Mouse (Mus musculus) G1E (cell line): ENCODE results near the gene Degs1. TPM values are rescaled to one million over a fixed set of nuclear protein-coding genes. Genes with fewer than 3 reads are reported as not detected.

ENCODE experiments used
- ATAC-seq: 2 replicates; pipeline ENCODE4 v1.8.0; 2016; ENCODE audit warnings: mild to moderate bottlenecking; ENCODE audit not compliant: insufficient number of reproducible peaks, poor library complexity, low FRiP score, severe bottlenecking; ENCODE audit errors: extremely low read depth
- DNase-seq: peaks from one replicate; pipeline ENCODE4 v3.0.0; 2012; ENCODE audit warnings: low spot score
- H3K27me3 ChIP-seq: 2 replicates; pipeline ENCODE4 v1.6.1; 2012; ENCODE audit warnings: mild to moderate bottlenecking, low read length, inconsistent platforms; ENCODE audit not compliant: insufficient read depth
- H3K36me3 ChIP-seq: replicated peaks from 2 replicates; pipeline ENCODE3; 2012; ENCODE audit warnings: mild to moderate bottlenecking, inconsistent platforms
- H3K4me1 ChIP-seq: 2 replicates; pipeline ENCODE4 v1.6.1; 2012; ENCODE audit warnings: low read depth, low read length, inconsistent platforms, mixed read lengths; ENCODE audit not compliant: insufficient read depth
- H3K4me3 ChIP-seq: 2 replicates; pipeline ENCODE4 v1.5.1; 2012; ENCODE audit warnings: low read depth, mild to moderate bottlenecking, inconsistent platforms, low read length, moderate library complexity, mixed read lengths
- H3K9me3 ChIP-seq: replicated peaks from 2 replicates; pipeline ENCODE4 v1.6.1; 2012; ENCODE audit warnings: inconsistent platforms
- CTCF ChIP-seq: IDR thresholded peaks from 2 replicates; pipeline ENCODE4 v1.5.1; 2012; ENCODE audit warnings: low read depth, low read length, inconsistent platforms, mixed read lengths
- GATA1 ChIP-seq: IDR thresholded peaks from 2 replicates; pipeline ENCODE4 v1.6.1; 2012; ENCODE audit warnings: borderline replicate concordance, low read length, inconsistent platforms, mixed read lengths
- GATA2 ChIP-seq: IDR thresholded peaks from 2 replicates; pipeline ENCODE4 v1.6.1; 2012; ENCODE audit warnings: low read depth, low read length, inconsistent platforms, borderline replicate concordance
- POLR2AphosphoS5 ChIP-seq: IDR thresholded peaks from 2 replicates; pipeline ENCODE4 v1.6.1; 2012; ENCODE audit warnings: low read depth, low read length, inconsistent platforms; ENCODE audit not compliant: insufficient replicate concordance
- TAL1 ChIP-seq: conservative IDR thresholded peaks from 2 replicates; pipeline ENCODE4 v1.6.1; 2012; ENCODE audit warnings: low read depth, low read length, inconsistent platforms, mixed read lengths
- polyA plus RNA-seq: library from polyadenylated mRNA; stranded (reverse); fragments of >175 nt; gene quantifications from 2 replicates; pipeline ENCODE4 v1.2.3, GENCODE M21; 2012
- total RNA-seq, 2 experiments: library from RNA; stranded (forward) in 1 of 2; stranded (reverse) in 1 of 2; fragments of 200-1000 nt in 1 of 2; fragments of >200 nt in 1 of 2; fragmentation: Nextera tagmentation in 1 of 2; gene quantifications; 2 replicates each; pipeline ENCODE4 v1.2.3; 2014 to 2017

Degs1 gene
- total and polyA plus RNA-seq, 3 experiments = 21.3 to 75.6 (median 59.1) TPM

DNA sequence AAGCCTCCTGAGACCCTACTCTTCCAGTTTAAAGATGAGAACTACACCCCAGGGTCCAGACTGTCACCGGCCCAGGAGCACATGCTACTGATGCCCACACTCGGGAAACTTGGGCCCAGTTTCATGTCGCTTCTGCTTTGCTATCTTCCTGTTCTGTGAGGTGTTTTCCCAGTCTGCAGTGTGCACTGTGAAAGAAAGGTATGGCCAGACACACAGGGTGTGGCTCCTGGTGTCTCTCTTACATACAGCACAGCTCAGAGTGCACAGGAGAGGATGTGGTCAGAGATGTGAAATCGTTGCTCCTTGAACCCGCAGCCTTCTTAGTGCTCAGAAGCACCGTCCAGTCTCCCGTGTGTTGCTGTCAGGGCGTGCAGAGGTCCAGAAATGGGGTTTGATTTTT lies 28.0 kb downstream of the Degs1 start:
- ATAC-seq (no peak), DNase-seq (no peak)
- TF ChIP-seq TAL1 (no peak), GATA2 (no peak), CTCF (no peak), POLR2AphosphoS5 (no peak), GATA1 (no peak)
- H3K4me3 ChIP-seq = no peak overlapping the region
- H3K27me3 ChIP-seq = no peaks in the 10 kb centered on the region
- no peaks in the 10 kb centered on the region for H3K9me3 ChIP-seq
- H3K36me3 ChIP-seq = no peaks in the 10 kb centered on the region
- H3K4me1 ChIP-seq = no peaks in the 10 kb centered on the region

DNA sequence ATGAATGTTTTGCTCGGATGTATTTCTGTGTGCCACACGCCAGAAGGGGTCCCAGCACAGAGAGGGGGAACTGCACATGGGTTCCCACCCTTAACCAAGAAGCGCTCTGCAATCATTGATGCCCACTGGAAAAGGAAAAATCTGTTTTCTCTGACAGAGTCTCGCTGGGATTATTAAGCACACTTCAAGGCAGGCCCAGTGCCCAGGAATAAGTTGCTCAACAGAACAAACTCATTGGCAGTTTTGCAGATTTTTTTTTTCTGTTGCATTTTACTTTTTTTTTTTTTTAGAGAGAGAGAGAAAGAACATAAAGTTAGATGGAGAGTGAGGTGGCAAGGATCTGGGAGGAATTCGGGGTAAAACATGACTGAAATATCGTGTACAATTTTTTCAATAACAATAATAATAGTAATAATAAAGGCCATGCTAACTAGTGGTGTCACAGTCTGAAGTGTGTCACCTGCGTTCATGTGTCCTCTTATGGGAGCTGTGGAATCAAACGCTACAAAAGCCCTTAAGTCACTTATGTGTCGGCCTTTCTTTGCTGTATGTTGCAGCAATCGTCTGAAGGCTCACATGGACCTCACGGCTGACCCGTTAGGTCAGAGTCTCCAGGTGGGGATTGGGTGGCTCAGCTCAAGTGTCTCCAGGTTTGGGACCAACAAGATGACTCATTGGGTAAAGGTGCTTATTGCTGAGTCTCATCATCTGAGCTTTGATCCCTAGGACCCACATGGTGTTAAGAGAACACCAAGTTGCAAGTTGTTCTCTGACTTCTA lies 28.7 kb downstream of the Degs1 start:
- Histone ChIP-seq H3K4me1 (no peaks in the 10 kb centered on the region), H3K4me3 (no peak overlapping the region), H3K36me3 (no peaks in the 10 kb centered on the region), H3K27me3 (no peaks in the 10 kb centered on the region), H3K9me3 (no peaks in the 10 kb centered on the region)
- TF ChIP-seq GATA1 = no peak
- TF ChIP-seq POLR2AphosphoS5 = no peak
- TF ChIP-seq TAL1 = no peak
- no peak for TF ChIP-seq CTCF
- no peak for TF ChIP-seq GATA2
- ATAC-seq (no peak), DNase-seq (no peak)

DNA sequence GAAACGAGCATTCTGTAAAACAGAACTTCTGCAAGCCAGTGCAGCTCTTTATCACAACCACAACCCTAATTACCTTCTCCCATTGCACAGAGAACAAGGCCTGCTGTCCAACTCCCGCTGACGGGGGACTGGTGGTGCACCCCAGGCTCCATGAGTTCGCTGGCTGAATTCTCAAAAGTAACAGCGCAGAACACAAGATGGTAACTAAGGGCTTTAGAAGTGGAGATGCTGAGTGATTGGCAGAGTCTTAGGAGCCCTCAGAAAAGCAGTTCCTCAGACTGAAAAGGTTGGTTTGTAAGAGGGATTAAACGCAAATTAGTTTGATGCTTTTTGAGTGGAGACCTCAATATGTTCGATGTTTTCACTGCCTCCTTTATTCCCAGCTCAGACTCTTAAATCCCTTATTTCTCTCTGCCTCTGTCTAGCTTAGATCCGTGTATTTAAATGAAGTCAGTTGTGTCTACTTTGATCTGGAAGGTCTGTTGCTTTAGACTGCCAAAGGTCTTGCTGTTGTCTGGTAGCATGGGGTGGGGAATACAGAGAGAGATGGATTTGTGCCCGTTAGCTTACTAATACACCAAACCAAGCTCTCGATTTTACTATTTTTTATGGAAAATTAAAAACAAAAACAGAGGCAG lies 30.0 kb downstream of the Degs1 start:
- no peak for TF ChIP-seq CTCF
- TF ChIP-seq TAL1 = no peak
- TF ChIP-seq POLR2AphosphoS5 = no peak
- no peak for TF ChIP-seq GATA1
- no peak for TF ChIP-seq GATA2
- ATAC-seq (no peak), DNase-seq (no peak)
- Histone ChIP-seq H3K36me3 (no peaks in the 10 kb centered on the region), H3K4me3 (no peak overlapping the region), H3K4me1 (no peaks in the 10 kb centered on the region), H3K27me3 (no peaks in the 10 kb centered on the region), H3K9me3 (no peaks in the 10 kb centered on the region)

DNA sequence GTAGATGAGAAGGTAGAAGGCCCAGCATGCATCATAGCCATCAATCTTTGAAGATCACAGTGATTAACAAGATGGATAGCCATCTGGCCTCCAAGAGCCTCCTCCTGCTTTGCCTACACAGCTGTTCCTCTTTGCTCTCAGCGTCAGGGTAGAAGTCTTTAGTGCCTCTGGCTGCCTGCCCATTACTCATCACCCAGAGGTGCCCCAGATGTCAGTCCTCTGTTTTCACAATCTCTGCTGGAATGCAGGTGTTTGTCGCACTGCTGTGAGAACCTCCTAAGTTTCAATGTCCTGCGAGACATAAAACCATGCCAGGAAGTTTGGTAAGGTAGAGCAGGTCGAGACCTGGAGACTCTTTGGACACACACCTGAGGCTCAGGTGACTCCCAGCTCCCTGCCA lies 31.9 kb downstream of the Degs1 start:
- Histone ChIP-seq H3K27me3 (no peaks in the 10 kb centered on the region), H3K4me3 (no peak overlapping the region), H3K36me3 (no peaks in the 10 kb centered on the region), H3K4me1 (no peaks in the 10 kb centered on the region), H3K9me3 (no peaks in the 10 kb centered on the region)
- DNase-seq = no peak
- ATAC-seq = no peak
- TF ChIP-seq POLR2AphosphoS5 = no peak
- no peak for TF ChIP-seq GATA2

DNA sequence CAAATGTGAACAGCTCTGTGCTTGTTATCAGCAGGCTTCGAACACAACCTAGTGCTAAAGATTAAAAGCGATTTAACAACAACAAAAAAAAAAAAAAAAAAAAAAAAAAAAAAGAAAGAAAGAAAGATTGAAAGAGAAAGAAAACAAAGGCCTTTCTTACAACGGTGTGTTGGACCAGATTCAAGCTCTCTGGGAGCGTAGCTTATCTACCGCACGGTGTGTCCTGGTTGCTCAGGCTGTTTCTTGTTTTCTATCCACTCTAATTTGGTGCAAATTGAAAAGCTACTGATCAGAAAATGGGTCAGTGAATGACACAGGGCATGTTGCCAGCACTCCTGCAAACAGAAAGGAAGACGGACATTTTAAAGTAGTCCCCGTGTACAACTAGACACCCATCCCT lies 33.3 kb downstream of the Degs1 start:
- no peak for TF ChIP-seq CTCF
- TF ChIP-seq TAL1 = no peak
- no peak for TF ChIP-seq POLR2AphosphoS5
- TF ChIP-seq GATA2 = no peak
- no peak for TF ChIP-seq GATA1
- Histone ChIP-seq H3K4me1 (no peaks in the 10 kb centered on the region), H3K27me3 (no peaks in the 10 kb centered on the region), H3K9me3 (no peaks in the 10 kb centered on the region), H3K4me3 (no peak overlapping the region), H3K36me3 (no peaks in the 10 kb centered on the region)
- DNase-seq (no peak), ATAC-seq (no peak)

DNA sequence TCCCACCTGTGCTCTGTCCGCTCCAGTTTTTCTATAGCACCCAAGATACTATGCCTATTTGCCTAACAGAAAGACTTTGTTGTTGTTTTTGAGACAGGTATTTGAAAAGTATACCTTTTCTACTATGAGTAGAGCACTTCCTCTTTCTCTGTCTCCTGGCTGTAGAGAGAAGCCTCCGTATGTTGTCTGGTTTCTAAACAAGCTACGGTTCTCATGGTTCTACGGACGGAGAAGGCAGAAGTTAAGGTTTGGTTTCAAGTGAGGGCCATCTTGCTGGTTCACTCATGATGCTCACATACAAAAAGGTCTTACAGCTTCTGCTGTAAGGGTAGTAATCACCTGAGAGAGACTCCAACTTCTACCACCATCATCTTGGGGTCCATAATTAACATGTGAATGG lies 37.6 kb downstream of the Degs1 start:
- Histone ChIP-seq H3K4me1 (no peaks in the 10 kb centered on the region), H3K27me3 (no peaks in the 10 kb centered on the region), H3K9me3 (no peaks in the 10 kb centered on the region), H3K36me3 (no peaks in the 10 kb centered on the region), H3K4me3 (no peak overlapping the region)
- TF ChIP-seq POLR2AphosphoS5 (no peak), CTCF (no peak), GATA2 (no peak), GATA1 (no peak), TAL1 (no peak)
- no peak for DNase-seq
- no peak for ATAC-seq
